Mouse (Mus musculus) lung, embryonic 14.5 days (tissue): ENCODE results near the gene Dcdc2c. TPM values are rescaled to one million over a fixed set of nuclear protein-coding genes. Genes with fewer than 3 reads are reported as not detected.
A peak's percentile ranks its signal among the peaks of the same experiment; 100 is the strongest.

Experiments used
- ATAC-seq: fragments of 200-750 bp; cut with Nextera tagmentation; 2 replicates; pipeline ENCODE4 v1.8.0; 2017; ENCODE audit warnings: mild to moderate bottlenecking, moderate TSS enrichment, moderate library complexity; ENCODE audit not compliant: insufficient read depth
- DNase-seq: peaks from one replicate; pipeline ENCODE4 v3.0.0-alpha.2; 2015
- H3K27ac ChIP-seq: fragments of 300-500 bp; sonication (generic); 2 replicates; pipeline ENCODE4 v1.5.1; 2014; ENCODE audit warnings: low read depth, mild to moderate bottlenecking, moderate library complexity
- H3K27me3 ChIP-seq: fragments of 300-500 bp; sonication (generic); 2 replicates; pipeline ENCODE4 v1.6.1; 2014; ENCODE audit warnings: low read length, control low read depth; ENCODE audit not compliant: insufficient read depth
- H3K36me3 ChIP-seq: fragments of 300-500 bp; sonication (generic); 2 replicates; pipeline ENCODE4 v1.6.1; 2014; ENCODE audit warnings: control low read depth; ENCODE audit not compliant: insufficient read depth
- H3K4me1 ChIP-seq: fragments of 300-500 bp; sonication (generic); 2 replicates; pipeline ENCODE4 v1.6.1; 2014; ENCODE audit warnings: antibody characterized with exemption, control low read depth; ENCODE audit not compliant: insufficient read depth
- H3K4me2 ChIP-seq: fragments of 300-500 bp; sonication (generic); 2 replicates; pipeline ENCODE4 v1.6.1; 2014; ENCODE audit warnings: mild to moderate bottlenecking
- H3K4me3 ChIP-seq: fragments of 300-500 bp; sonication (generic); 2 replicates; pipeline ENCODE4 v1.5.1; 2014; ENCODE audit warnings: low read depth, low read length
- H3K9ac ChIP-seq: fragments of 300-500 bp; sonication (generic); 2 replicates; pipeline ENCODE4 v1.6.1; 2014
- H3K9me3 ChIP-seq: fragments of 300-500 bp; sonication (generic); 2 replicates; pipeline ENCODE4 v1.6.1; 2016; ENCODE audit warnings: low read depth, low read length, control low read depth
- CTCF ChIP-seq: IDR thresholded peaks from 2 replicates; pipeline ENCODE4 v1.5.1; 2016; ENCODE audit warnings: antibody characterized with exemption, low read depth
- WGBS: fragments of 180-500 bp; shearing (Covaris S2); extraction: QIAGEN DNeasy Blood & Tissue Kit; methylation state at CpG from one replicate; pipeline ENCODE4 v1.1.7; 2014; 5-methylcytosine and 5-hydroxymethylcytosine counted together
- polyA plus RNA-seq: library from polyadenylated mRNA; unstranded; fragments of >200 nt; fragmentation: Nextera tagmentation; extraction: Ambion mirVana; gene quantifications from 2 replicates; pipeline ENCODE4 v1.2.1, GENCODE M21; 2014

The Dcdc2c gene
- polyA plus RNA-seq = 0.37 TPM in 1 of 2 replicates, not detected in the other

DNA sequence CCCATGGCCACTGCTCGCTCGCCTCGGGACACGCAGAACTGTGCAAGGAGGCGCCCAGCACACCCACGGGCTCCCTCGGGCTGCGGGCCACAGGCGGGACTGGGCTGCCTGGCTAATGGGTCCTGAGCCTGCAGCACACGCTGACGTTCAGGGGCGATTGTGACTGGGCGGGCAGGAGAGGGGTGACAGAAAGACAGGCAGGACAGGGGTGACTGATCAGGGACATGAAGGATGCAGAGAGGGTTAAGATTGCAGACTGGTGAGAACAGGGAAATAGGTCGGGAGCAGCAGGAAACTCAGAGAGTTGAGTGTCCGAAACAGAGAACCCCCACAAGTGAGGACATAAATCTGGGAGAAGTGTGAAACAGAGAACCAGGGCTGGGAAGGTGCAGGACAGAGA lies at the start of gene Dcdc2c:
TSS of gene Dcdc2c (minus strand) at position 101 of the 400 bp plus-strand sequence.
- DNase-seq (no peak), ATAC-seq (no peak)
- Histone ChIP-seq H3K4me2 (0 out of 2 replicates have a peak within 1 kb of the TSS, but pooled peaks have one; percentile 25), H3K4me1 (no peaks in the 10 kb centered on the region; the same call in 1 of the 2 replicates), H3K27ac (no peak within 1 kb of the TSS), H3K36me3 (no peaks in the 10 kb centered on the region), H3K27me3 (no peaks in the 10 kb centered on the region), H3K9me3 (no peaks in the 10 kb centered on the region), H3K9ac (no peak within 1 kb of the TSS), H3K4me3 (no peak within 1 kb of the TSS)
- 55% methylated on average over 15 of the region's 15 CpGs for WGBS
- TF ChIP-seq CTCF = no peak

DNA sequence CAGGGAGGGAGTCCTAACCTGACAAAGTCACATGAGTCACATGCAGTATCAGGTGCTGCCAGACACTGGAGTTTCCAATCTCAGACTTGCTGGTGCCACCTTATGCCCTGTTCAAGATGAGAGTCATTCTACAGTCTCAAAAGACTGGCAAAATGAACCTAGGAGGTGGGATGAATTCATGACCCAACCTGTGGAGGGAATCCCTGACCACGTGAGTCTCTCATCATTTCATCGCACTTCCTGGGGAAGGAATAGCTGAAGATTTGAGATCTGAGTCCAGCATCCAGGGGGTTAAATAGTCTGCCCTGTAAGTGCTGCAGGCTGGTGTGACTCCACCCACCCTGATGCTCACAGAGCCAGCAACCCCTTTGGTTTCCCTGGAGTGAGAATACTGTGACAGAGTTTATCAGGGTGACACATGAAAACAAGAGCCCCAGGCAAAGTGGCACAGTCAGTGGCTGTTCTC lies 46.4 kb upstream of the Dcdc2c start:
- TF ChIP-seq CTCF = no peak
- Histone ChIP-seq H3K4me3 (no peak overlapping the region), H3K4me2 (no peak overlapping the region), H3K4me1 (no peaks in the 10 kb centered on the region), H3K9me3 (no peaks in the 10 kb centered on the region), H3K9ac (no peak overlapping the region), H3K27ac (no peak overlapping the region), H3K36me3 (no peaks in the 10 kb centered on the region), H3K27me3 (no peaks in the 10 kb centered on the region)
- 39% methylated on average over 2 of the region's 2 CpGs for WGBS
- ATAC-seq = no peak
- DNase-seq = no peak

GRCm38 (mm10) chr12:28598110-28598509 lies 45.9 kb upstream of the Dcdc2c start:
- H3K4me1 ChIP-seq = no peaks in the 10 kb centered on the region
- DNase-seq (no peak), ATAC-seq (no peak)
- TF ChIP-seq CTCF = no peak
- H3K27me3 ChIP-seq = no peaks in the 10 kb centered on the region
- no peak overlapping the region for H3K9ac ChIP-seq
- no peak overlapping the region for H3K4me3 ChIP-seq
- 56% methylated on average over 3 of the region's 3 CpGs for WGBS
- no peaks in the 10 kb centered on the region for H3K36me3 ChIP-seq
- no peaks in the 10 kb centered on the region for H3K9me3 ChIP-seq
- no peak overlapping the region for H3K4me2 ChIP-seq
- no peak overlapping the region for H3K27ac ChIP-seq

DNA sequence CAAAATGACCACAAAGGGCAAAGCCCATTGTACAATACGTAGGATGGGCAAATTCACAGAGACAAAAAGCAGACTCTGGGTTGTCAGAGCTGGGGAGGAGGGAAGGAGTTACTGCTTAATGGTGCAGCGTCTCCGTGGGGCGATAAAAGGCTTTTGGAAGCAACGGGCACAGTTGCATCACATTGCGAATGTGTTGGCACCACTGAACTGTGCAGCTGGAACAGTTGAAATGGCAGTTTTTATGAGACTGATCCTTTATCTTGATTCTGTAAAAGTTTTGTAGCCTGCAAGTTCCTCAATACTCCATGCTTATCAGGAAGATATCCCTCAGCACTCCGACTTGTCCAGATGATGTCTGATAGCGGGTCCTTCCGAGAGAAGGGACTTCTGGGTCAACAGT lies 45.5 kb upstream of the Dcdc2c start:
- no peak for TF ChIP-seq CTCF
- Histone ChIP-seq H3K4me1 (no peaks in the 10 kb centered on the region), H3K4me3 (no peak overlapping the region), H3K9ac (no peak overlapping the region), H3K27me3 (no peaks in the 10 kb centered on the region), H3K4me2 (no peak overlapping the region), H3K36me3 (no peaks in the 10 kb centered on the region), H3K27ac (no peak overlapping the region), H3K9me3 (no peaks in the 10 kb centered on the region)
- ATAC-seq (no peak), DNase-seq (peak; percentile 32)
- WGBS = 60% methylated on average over 9 of the region's 9 CpGs

- H3K9ac ChIP-seq = no peak overlapping the region
- H3K4me1 ChIP-seq = no peaks in the 10 kb centered on the region
- no peaks in the 10 kb centered on the region for H3K9me3 ChIP-seq
- H3K27me3 ChIP-seq = no peaks in the 10 kb centered on the region
- no peaks in the 10 kb centered on the region for H3K36me3 ChIP-seq
- no peak overlapping the region for H3K4me2 ChIP-seq
- no peak for ATAC-seq
- DNase-seq = no peak
- TF ChIP-seq CTCF = no peak
- no peak overlapping the region for H3K27ac ChIP-seq
- no peak overlapping the region for H3K4me3 ChIP-seq
Observed at GRCm38 (mm10) chr12:28596851-28597250, 44.7 kb upstream of the Dcdc2c start.

GRCm38 (mm10) chr12:28590428-28590827 lies 38.2 kb upstream of the Dcdc2c start:
- H3K4me2 ChIP-seq = no peak overlapping the region
- WGBS = 34% methylated on average over 13 of the region's 13 CpGs
- no peak overlapping the region for H3K4me3 ChIP-seq
- H3K27me3 ChIP-seq = no peaks in the 10 kb centered on the region
- H3K4me1 ChIP-seq = no peaks in the 10 kb centered on the region
- H3K9ac ChIP-seq = no peak overlapping the region
- no peaks in the 10 kb centered on the region for H3K9me3 ChIP-seq
- H3K27ac ChIP-seq = no peak overlapping the region
- TF ChIP-seq CTCF = no peak
- peak; percentile 4 for DNase-seq
- no peaks in the 10 kb centered on the region for H3K36me3 ChIP-seq
- ATAC-seq = 0 out of 2 replicates have a peak, but pooled peaks have one; percentile 4

DNA sequence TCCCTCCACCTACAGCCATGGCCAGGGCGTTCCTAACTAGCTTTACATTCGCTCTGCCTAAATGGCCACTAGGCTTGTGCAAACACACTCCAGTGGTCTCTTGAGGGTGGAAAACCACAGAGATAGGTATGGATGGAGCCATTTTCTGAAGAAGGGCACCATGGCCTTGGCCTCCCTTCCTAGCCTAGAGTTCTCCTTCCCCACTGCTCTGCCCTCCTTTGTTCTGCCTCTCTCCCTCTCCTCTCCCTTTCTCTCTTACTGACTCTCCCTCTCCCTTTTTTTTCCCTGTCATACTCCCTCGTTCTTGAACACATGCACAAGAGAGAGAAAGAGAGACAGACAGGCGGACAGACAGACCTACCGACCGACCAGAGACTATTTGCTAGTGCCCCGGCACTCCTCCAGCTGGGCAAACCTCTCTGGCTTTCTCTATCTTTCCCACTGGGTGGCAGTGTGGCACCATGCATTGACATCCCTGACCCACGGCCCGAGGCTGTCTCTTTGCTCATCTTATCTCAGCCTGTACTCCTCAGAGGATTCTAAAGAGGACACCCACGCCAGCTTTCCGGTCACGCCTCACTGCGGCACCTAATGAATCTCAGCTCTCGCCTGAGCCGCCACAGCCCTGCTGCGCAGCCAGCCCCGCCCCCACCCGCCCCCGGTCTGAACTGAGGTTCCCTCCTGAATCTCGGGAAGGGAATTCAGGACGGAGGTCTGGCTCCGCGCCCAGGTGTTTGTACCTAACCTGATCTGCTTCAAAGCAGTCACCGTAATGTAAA lies 37.1 kb upstream of the Dcdc2c start:
- peak; percentile 89 for TF ChIP-seq CTCF
- Histone ChIP-seq H3K9ac (peak overlapping the region; percentile 47), H3K36me3 (no peaks in the 10 kb centered on the region), H3K4me2 (peak overlapping the region; percentile 70), H3K27ac (no peak overlapping the region), H3K9me3 (no peaks in the 10 kb centered on the region), H3K27me3 (no peaks in the 10 kb centered on the region), H3K4me3 (peak overlapping the region; percentile 35), H3K4me1 (no peaks in the 10 kb centered on the region)
- 7% methylated on average over 24 of the region's 24 CpGs for WGBS
- ATAC-seq (peak; percentile 97), DNase-seq (peak; percentile 94)
